Mouse (Mus musculus) hematopoietic stem cell, adult 5-6 weeks (primary cell): ENCODE results near the gene Kcnj2. TPM values are rescaled to one million over a fixed set of nuclear protein-coding genes. Genes with fewer than 3 reads are reported as not detected.

Source experiments
- ATAC-seq, 2 experiments: fragments of 125-278 bp in 1 of 2; replicated peaks in 1 of 2; 2 replicates each; pipeline ENCODE4 v1.8.0; 2016 to 2017; ENCODE audit warnings: inconsistent platforms in 2 of 2, mild to moderate bottlenecking in 2 of 2, moderate number of reproducible peaks in 2 of 2, low read depth in 1 of 2, moderate TSS enrichment in 1 of 2; ENCODE audit not compliant: low FRiP score in 2 of 2, poor library complexity in 2 of 2, severe bottlenecking in 2 of 2, insufficient read depth in 1 of 2, low TSS enrichment in 1 of 2
- total RNA-seq: library from RNA; stranded (forward); fragments of 172-1452, 232-1000 nt; gene quantifications from 2 replicates; pipeline ENCODE4 v1.2.3, GENCODE M21; 2017

Kcnj2 gene
- total RNA-seq, 1 experiment from 2014 or later: 1.6 TPM

DNA sequence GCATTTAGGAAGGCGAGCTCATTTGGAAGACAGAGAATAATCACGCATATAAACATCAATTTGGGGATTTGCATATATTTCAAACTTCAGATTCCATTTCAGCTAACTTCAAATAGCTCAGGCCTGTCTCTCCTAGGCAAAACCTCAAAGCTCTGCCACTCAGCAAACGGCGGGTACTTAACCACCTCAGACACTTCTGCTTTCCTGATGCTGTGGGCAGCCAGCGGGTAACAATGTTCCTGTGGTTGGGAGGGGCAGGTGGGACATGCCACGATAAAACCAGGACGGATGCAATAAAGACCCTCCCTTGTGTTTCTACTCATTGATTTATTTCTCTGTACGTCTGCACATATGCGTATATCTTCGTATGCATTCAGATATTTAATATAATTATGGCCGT is 12.1 kb downstream of the Kcnj2 start:
- peak; percentile 90 to 95 for ATAC-seq

DNA sequence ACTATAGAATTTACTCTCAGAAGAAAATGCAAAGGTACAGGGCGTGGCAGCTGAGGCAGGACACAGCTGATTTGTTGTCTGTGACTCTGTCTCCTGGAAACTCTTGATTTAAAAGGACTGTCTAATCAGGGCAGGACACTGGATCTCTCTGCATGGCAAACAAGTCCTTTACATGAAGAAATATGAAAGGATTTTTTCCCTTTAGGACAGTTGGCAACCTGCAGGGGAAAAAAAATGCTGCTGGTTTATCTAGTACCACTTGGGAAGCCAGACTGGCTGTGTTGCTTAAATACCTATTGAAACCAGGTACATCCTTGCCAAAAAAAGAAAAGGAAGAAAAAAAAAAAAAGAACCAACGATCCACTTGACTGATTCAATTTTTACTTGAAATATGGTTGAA is 17.0 kb downstream of the Kcnj2 start:
- no peak for ATAC-seq

DNA sequence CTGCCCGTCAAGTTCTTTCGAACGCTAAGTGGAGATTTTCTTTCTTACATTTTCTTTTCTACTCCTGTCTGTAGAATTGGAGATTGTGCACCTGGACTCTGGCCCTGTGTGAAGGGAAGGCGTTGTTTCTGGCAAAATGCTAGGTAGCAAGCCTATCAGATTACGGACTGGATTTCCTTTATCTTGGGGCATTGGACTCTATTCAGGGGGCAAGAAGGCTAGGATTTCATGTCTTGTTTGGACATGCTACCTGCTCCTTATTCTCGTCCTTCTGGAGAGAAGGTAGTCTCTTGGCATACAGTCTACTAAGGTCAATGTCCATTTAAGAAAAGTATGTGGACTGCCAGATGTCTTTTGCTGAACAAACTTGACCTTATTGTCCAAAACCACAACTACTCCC is 21.0 kb downstream of the Kcnj2 start:
- ATAC-seq: no peak

DNA sequence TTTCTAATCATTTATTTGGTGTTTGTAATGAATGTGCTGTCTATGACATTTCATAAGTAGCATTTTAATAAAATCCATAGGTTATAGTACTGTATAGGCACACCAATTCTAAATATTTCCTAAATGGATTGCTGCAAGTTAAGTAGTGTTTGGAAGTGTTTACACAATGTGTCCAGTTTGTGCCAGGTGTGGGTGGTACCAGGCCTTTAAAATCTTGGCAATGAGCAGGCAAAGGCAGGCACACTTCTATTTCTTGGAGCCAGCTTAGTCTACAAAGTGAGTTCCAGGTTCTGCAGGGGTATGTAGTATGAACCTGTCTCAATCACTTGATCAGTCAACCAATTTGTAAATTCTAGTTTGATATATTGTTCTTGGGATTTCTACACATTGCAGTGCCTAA is 22.3 kb downstream of the Kcnj2 start:
- ATAC-seq: no peak

DNA sequence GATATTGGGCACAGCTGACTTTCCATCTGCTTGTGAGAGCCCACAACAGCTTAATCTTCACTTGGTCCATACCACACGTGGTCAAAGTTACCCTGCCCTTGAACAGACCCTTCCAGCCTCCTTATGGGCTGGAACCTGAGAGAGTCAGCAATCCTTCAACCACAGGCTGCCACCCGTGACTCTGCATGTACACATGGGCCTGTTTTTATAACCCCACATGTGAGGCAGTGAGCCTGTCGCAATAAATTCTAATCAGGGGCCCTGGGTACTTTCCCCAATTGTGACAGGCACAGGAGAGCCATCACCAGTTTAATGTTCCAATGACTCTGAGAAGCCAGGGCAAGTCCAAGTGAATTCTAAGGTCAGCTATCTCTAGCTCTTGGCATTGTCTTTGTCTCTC is 22.8 kb downstream of the Kcnj2 start:
- peak; percentile 78 to 86 for ATAC-seq

DNA sequence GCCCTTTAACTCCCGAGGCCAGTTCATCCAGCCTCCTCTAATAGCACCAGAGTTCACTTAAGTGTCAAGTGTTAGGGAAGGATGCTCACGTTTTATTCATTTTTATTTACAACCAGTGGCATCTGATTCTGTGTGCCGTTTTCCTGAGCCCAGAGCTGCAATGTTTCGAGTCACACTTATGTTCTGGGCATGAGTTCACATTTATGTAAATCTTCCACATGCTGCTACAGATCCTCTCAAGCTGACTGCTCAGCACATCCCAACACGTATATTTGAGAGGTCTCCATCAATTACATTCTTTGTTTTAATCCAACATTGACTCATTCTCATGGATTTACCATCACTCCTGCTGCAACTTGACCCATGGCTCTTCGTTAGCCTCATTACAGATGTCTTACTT is 25.2 kb downstream of the Kcnj2 start:
- no peak for ATAC-seq

DNA sequence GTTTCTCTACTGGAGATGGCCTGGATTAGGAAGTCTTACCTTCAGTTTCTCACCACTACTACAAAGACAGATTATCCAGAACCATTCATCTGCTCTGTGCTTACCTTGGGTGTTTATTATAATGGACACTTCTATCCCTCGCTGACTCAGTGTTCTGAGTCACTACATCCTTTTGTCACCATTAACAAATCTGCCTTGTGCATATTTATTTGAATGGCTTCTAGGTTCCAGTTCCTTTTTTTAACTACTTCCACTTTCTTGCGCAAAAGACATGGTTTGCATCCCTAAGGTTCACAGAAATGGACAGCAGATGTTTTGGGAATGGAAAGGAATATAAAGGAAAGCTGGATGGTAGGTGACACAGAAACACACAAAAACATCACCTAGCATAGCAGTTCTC is 27.0 kb downstream of the Kcnj2 start:
- ATAC-seq: no peak

DNA sequence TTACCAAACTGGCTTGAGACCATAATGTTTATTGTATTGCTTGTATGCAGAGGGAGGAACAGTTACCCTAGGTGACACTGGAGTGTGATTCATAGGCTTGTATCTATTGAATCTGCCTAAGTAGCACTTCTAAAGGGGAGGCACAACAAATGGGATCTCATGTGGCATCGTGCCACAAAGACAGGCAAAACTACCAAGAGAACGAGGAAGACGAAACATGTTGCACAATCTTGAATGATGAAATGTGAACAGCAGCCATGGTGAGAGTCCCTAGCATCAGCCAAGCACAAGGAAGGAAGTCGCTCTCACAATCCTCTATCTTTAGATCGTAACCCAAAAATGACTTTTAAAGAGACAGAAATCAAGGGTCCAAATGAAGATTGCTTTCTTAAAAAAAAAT is 30.6 kb downstream of the Kcnj2 start:
- ATAC-seq: peak; percentile 34 to 82; a peak in 2 of 4 replicates

DNA sequence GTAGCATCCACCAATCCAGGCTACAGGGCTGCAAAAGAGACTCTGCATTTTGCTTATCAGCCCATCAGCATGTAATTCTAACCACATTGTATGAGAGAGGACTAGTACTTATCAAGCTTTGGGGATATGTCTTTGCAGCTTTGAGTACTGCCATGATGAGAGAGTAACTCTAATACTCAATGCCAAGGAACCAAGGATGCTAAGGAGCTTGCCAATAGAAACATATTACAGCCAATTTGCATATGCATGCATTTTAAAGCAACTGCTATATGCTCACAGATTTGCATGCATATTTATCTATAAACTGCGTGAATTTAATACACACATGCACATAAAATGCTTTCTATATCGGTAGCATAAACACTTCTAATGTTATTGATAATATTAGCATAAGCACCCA is 34.2 kb downstream of the Kcnj2 start:
- no peak for ATAC-seq

DNA sequence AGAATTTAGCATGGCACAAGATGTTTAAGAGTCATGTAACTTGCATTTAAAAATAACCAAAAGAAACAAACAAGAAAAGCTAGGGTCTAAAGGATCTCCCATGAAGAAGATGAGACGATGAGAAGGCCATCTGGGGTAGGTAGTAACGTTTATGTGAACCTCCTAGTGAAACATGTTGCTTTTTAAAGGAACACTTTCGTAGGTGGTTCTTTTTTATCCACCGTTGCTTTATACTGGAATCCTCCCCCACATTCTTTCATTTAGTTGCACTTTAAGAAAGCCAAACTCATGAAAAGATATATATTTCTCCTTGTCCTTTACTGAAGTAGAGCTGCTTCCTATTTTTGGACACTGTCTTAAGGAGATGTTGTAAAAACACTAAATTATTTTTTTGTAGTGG is 34.7 kb downstream of the Kcnj2 start:
- no peak for ATAC-seq

DNA sequence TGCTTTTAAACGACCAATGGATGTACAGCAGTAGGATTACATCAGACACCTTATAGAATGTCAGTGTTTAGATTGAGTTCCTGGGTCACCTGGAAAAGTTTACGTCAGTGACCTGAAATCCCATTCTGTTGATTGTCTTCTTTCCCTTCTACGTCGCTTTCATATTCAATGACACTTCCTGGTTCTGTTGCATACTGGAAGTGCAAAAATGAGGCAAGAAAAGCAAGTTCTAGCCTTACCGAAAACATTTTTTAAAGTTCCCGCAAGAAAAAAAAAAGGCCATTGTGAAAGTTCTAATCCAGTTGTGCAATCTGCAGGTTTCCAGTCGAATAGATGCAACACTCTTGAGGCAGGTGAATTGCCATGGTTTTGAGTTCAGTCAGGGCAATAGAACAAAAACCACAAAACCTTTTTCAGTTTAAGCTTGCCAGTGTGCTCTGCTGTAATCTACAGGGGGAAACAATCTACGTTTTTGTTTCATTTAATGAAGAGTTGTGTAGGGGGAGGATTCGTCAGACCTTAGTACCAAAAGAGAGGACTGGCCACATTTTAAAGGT is 35.7 kb downstream of the Kcnj2 start:
- peak; percentile 42 to 72; a peak in 2 of 4 replicates for ATAC-seq

DNA sequence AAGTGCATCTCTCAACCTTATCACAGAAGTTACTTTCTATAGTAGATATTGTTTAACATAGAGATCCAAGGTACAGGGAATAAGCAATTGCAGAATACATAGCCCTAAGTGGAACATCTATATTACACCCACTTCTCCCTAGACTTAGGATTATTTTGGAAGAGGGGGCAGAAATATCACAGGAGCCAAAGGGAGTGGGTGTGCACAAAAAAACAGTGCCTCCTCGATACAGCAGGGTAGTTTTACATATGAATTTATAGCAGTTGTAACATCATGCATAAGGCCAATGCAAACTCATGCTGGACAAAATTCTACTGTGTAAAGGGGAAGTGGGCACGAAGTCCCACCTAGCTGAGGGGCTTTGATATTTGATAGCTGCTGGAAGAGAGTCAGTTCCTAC is 38.5 kb downstream of the Kcnj2 start:
- ATAC-seq: no peak

DNA sequence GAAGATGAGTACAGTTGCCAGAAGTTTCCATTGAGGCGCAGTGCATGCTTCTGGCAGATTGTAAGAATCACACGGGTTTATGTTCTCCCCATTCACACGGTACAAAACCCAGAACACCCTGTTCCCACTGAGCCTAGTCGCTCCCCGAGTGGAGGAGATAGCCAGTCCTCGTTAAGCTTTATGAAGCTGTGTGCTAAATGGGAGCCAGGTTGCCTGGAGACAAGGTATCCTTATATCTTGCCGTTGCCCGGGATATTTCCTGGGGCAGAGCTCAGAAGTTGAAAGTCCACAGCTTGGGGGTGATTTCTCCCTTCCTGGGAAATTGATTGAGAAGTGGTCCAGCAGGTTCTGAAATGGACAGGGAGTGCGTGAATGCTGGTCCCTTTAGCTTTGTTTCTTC is 42.2 kb downstream of the Kcnj2 start:
- ATAC-seq: no peak

DNA sequence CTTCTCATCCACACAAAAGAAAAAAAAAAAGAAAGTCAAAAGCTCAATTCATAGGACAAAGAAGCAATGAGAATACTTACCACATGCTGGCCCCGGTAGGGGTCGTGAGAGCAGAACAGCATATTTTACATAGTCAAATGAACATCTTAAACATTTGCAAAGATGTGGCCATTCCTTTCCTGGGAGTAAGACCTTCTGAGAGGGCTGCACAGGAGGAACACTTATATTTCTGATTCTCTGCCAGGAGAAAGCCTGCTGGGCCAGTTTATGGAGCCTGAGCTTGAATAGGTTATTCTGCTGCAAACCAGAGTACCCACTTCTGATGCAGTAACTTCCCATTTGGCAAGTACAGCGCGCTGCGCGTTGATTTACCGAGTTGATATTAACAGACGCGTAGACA is 55.5 kb downstream of the Kcnj2 start:
- ATAC-seq: no peak

DNA sequence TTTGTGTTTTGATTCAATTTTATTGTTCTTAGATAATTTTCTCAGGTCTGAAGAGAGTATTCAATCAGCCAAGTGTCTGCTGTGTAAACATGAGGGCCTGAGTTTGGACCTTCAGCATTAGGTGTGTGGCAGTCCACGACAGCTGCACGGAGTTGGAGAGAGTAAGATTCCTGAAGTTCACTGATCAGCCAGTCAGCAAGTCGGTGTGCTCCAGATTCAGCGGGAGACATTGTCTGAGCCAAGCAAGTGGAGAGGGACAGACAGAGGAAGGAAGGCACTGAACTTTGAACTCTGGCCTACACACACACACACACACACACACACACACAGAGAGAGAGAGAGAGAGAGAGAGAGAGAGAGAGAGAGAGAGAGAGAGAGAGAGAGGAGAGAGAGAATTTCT is 57.4 kb downstream of the Kcnj2 start:
- ATAC-seq: no peak

DNA sequence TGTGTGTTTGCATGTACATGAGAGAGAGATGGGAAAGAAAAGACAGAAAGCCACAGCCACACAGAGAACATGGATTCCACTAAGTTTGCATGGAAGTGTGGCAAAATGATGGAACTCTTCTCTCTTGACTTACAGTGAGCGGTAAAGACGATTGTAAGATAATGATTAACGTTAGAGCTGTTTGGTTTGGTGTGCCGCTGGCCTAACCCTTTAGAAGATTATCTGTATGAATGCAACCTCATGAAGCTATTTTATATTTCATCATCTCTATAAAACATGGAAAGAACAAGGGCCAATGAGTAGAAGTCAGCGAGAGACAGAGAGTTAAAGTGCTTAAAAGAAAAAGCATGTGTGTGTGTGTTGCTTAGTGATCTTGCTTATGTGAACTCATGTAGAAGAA is 60.0 kb downstream of the Kcnj2 start:
- ATAC-seq: no peak
